Comparison of ENCODE assay signal across 17 mouse cellular contexts in genomic region chr12:106722010-106722362, GRCm38 (mm10).
"Had no signal": no experiment of that assay in that cellular context is flagged by ENCODE, and none has a peak within 500 bp of the region (broad histone marks: within the 10 kb centered on the region; RNA-seq: fewer than 3 reads in every experiment).

No protein-coding gene starts in this region.

- H3K9me3 ChIP-seq: lung, embryonic 15.5 days; midbrain, embryonic 13.5 days; midbrain, embryonic 15.5 days; neural tube, embryonic 12.5 days; stomach, embryonic 15.5 days had no signal

- H3K4me1 ChIP-seq: lung, embryonic 15.5 days; megakaryocyte, embryonic 14.5 days; midbrain, embryonic 13.5 days; midbrain, embryonic 15.5 days; neural tube, embryonic 12.5 days; stomach, embryonic 15.5 days had no signal

- H3K4me3 ChIP-seq: lung, embryonic 15.5 days; midbrain, embryonic 13.5 days; midbrain, embryonic 15.5 days; neural tube, embryonic 12.5 days; stomach, embryonic 15.5 days had no signal

- DNase-seq: lung, adult 2 months; lung, postnatal 14 days; lung, postnatal 36 days; right cerebral cortex, postnatal 14 days; thymus, adult 2 months; thymus, postnatal 25 days; thymus, postnatal 4 days had no signal

- H3K27me3 ChIP-seq: lung, embryonic 15.5 days; megakaryocyte, embryonic 14.5 days; midbrain, embryonic 13.5 days; midbrain, embryonic 15.5 days; neural tube, embryonic 12.5 days; stomach, embryonic 15.5 days had no signal

- H3K4me2 ChIP-seq: lung, embryonic 15.5 days; midbrain, embryonic 11.5 days; midbrain, embryonic 13.5 days; midbrain, embryonic 15.5 days; neural tube, embryonic 12.5 days; stomach, embryonic 15.5 days had no signal

- H3K27ac ChIP-seq: lung, embryonic 15.5 days; macrophage; midbrain, embryonic 13.5 days; midbrain, embryonic 15.5 days; neural tube, embryonic 12.5 days; stomach, embryonic 15.5 days; stomach, postnatal 0 days had no signal

- H3K9ac ChIP-seq: lung, embryonic 15.5 days; midbrain, embryonic 13.5 days; midbrain, embryonic 15.5 days; neural tube, embryonic 12.5 days; stomach, embryonic 15.5 days had no signal

- H3K36me3 ChIP-seq: lung, embryonic 15.5 days; midbrain, embryonic 13.5 days; midbrain, embryonic 15.5 days; neural tube, embryonic 12.5 days; stomach, embryonic 15.5 days had no signal

- ATAC-seq: lung, postnatal 0 days; midbrain, embryonic 13.5 days; midbrain, embryonic 15.5 days had no signal
